Mouse (Mus musculus) cortical plate, adult 2 months (tissue): ENCODE measurements around the gene Coro1b.

Experiments
- CTCF ChIP-seq: fragments of 200-500 bp; IDR thresholded peaks from 2 replicates; pipeline ENCODE4 v1.5.1; 2011; ENCODE audit warnings: mild to moderate bottlenecking, control low read depth, low read length; ENCODE audit not compliant: insufficient read depth; ENCODE audit errors: extremely low read depth
- POLR2A ChIP-seq: fragments of 200-500 bp; IDR thresholded peaks from 2 replicates; pipeline ENCODE4 v1.6.1; 2011; ENCODE audit warnings: mild to moderate bottlenecking, low read length, control low read depth; ENCODE audit not compliant: insufficient read depth; ENCODE audit errors: extremely low read depth

DNA sequence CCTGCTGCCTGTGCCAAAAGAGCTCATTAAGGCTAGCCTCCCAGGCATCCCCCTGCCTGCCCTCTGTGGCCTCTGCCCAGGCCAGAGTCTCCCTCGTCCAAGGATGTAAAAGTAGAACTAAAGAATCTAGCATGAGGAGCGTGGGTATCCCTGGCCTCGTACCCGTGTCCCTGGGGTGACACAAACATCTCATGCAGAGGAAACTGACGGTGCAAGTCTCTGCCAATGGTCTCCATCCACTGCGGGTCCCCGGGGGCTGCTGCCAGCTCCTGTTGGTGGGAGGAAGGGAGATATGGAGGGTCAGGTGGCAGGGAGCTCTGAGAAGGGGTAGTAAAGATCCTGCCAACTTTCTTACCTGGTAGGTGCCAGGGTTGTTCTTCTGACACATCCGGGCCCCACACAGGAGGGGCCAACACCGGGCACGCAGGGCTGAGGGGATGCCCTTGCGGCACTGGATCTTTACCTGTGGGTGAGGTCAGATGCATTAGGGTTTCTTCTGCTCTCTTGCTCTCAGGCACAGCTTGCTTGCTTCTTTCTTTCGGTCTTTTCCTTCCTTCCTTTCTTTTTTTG, 40.7 kb downstream of the Coro1b start:
- TF ChIP-seq POLR2A (no peak), CTCF (no peak)
